Mouse (Mus musculus) ES-Bruce4 (cell line): ENCODE measurements around the gene Gpat3. TPM values are rescaled to one million over a fixed set of nuclear protein-coding genes. Genes with fewer than 3 reads are reported as not detected.

ENCODE experiments used
- H3K27ac ChIP-seq: 2 replicates; pipeline ENCODE4 v1.5.1; 2012; ENCODE audit warnings: low read length, inconsistent platforms; ENCODE audit not compliant: insufficient read depth
- H3K27me3 ChIP-seq: 2 replicates; pipeline ENCODE4 v1.6.1; 2012; ENCODE audit warnings: mild to moderate bottlenecking, low read length, inconsistent platforms; ENCODE audit not compliant: control insufficient read depth, poor library complexity, insufficient read depth, severe bottlenecking
- H3K36me3 ChIP-seq: 2 replicates; pipeline ENCODE4 v1.6.1; 2012; ENCODE audit warnings: inconsistent platforms, mild to moderate bottlenecking, low read length, moderate library complexity; ENCODE audit not compliant: control insufficient read depth, poor library complexity, insufficient read depth, severe bottlenecking
- H3K4me1 ChIP-seq: one replicate; pipeline ENCODE4 v1.8.1; 2011; ENCODE audit warnings: low read length; ENCODE audit not compliant: control insufficient read depth, insufficient read depth
- H3K4me3 ChIP-seq: 2 replicates; pipeline ENCODE4 v1.5.1; 2011; ENCODE audit warnings: low read depth, mild to moderate bottlenecking, low read length
- H3K9ac ChIP-seq: 2 replicates; pipeline ENCODE4 v1.6.1; 2012; ENCODE audit warnings: low read depth, mild to moderate bottlenecking, inconsistent platforms; ENCODE audit not compliant: poor library complexity, severe bottlenecking
- H3K9me3 ChIP-seq: replicated peaks from 2 replicates; pipeline ENCODE4 v1.6.1; 2012; ENCODE audit warnings: mild to moderate bottlenecking, low read length, inconsistent platforms; ENCODE audit not compliant: control insufficient read depth, poor library complexity, insufficient read depth, severe bottlenecking
- CTCF ChIP-seq: IDR thresholded peaks from one replicate; pipeline ENCODE4 v1.8.1; 2011; ENCODE audit warnings: low read depth, low read length
- EP300 ChIP-seq: IDR thresholded peaks from 2 replicates; pipeline ENCODE4 v1.6.1; 2011; ENCODE audit warnings: low read depth, low read length; ENCODE audit not compliant: insufficient read depth
- POLR2A ChIP-seq: IDR thresholded peaks from one replicate; pipeline ENCODE4 v1.8.1; 2011; ENCODE audit warnings: low read length; ENCODE audit not compliant: insufficient read depth
- polyA plus RNA-seq: library from polyadenylated mRNA; stranded (reverse); fragments of >200 nt; gene quantifications from 2 replicates; pipeline ENCODE4 v1.2.4, GENCODE M21; 2011; ENCODE audit warnings: low read depth; ENCODE audit not compliant: missing spikeins, insufficient read depth, insufficient read length

The Gpat3 gene
- polyA plus RNA-seq, 1 experiment, result 8.2 TPM

DNA sequence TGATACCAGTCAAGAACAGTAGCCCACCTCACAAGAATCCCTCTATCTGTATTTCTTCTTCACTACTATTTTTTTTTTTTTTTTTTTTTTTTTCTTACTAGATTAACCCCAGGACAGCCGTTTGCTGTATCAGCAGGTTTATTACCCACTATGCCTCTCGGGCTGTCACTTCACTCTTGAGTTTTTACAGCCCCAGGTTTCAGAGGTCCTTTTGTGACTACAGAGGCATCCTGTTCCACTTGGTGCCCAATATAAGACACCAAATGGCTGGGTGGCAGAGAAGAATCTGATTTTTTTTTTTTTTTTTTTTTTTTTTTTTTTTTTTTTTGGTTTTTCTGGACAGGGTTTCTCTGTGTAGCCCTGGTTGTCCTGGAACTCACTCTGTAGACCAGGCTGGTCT lies 1.6 kb downstream of the Gpat3 start:
- no peaks in the 10 kb centered on the region for H3K4me1 ChIP-seq
- no peaks in the 10 kb centered on the region for H3K36me3 ChIP-seq
- peak overlapping the region; percentile 52 for H3K9ac ChIP-seq
- H3K4me3 ChIP-seq, result peak overlapping the region; percentile 75; the same call in 1 of the 2 replicates
- no peak overlapping the region for H3K27ac ChIP-seq
- H3K27me3 ChIP-seq, result no peaks in the 10 kb centered on the region
- H3K9me3 ChIP-seq, result no peaks in the 10 kb centered on the region
- TF ChIP-seq CTCF (no peak), POLR2A (no peak), EP300 (no peak)

DNA sequence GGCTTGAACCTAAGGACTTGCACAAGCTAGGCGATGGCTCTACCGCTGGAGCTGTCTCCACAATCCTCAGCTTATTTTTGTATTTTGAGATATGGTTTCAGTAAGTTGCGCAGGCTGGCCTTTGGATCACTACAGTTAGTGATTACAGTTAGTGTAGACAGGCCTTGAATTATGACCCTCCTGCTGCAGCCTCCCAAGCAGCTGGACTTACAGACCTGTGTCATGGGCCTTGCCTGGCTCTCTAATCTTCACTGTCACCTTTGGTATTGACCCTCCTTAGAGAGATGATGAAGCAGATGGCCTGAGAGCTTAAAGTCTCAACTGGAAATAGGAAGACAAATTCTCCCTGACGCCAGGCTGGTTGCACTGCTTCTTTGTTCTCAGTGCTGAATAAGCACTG lies 8.4 kb downstream of the Gpat3 start:
- Histone ChIP-seq H3K27me3 (no peaks in the 10 kb centered on the region), H3K4me1 (no peaks in the 10 kb centered on the region), H3K4me3 (no peak overlapping the region), H3K36me3 (no peaks in the 10 kb centered on the region), H3K9me3 (no peaks in the 10 kb centered on the region), H3K27ac (no peak overlapping the region), H3K9ac (no peak overlapping the region)
- TF ChIP-seq CTCF, result no peak
- no peak for TF ChIP-seq EP300
- TF ChIP-seq POLR2A, result no peak

- H3K27ac ChIP-seq, result no peak overlapping the region
- no peak overlapping the region for H3K4me3 ChIP-seq
- H3K36me3 ChIP-seq, result no peaks in the 10 kb centered on the region
- no peaks in the 10 kb centered on the region for H3K9me3 ChIP-seq
- TF ChIP-seq EP300 (no peak), CTCF (no peak), POLR2A (no peak)
- no peak overlapping the region for H3K9ac ChIP-seq
- no peaks in the 10 kb centered on the region for H3K27me3 ChIP-seq
- H3K4me1 ChIP-seq, result no peaks in the 10 kb centered on the region
Measured at GRCm38 (mm10) chr5:100856552-100856951, 11.0 kb downstream of the Gpat3 start.

GRCm38 (mm10) chr5:100860417-100861053 lies 15.0 kb downstream of the Gpat3 start:
- TF ChIP-seq POLR2A (no peak), EP300 (no peak), CTCF (no peak)
- Histone ChIP-seq H3K27ac (no peak overlapping the region), H3K9me3 (no peaks in the 10 kb centered on the region), H3K9ac (no peak overlapping the region), H3K4me3 (no peak overlapping the region), H3K4me1 (peaks cover 3% of the 10 kb centered on the region), H3K36me3 (no peaks in the 10 kb centered on the region), H3K27me3 (no peaks in the 10 kb centered on the region)

DNA sequence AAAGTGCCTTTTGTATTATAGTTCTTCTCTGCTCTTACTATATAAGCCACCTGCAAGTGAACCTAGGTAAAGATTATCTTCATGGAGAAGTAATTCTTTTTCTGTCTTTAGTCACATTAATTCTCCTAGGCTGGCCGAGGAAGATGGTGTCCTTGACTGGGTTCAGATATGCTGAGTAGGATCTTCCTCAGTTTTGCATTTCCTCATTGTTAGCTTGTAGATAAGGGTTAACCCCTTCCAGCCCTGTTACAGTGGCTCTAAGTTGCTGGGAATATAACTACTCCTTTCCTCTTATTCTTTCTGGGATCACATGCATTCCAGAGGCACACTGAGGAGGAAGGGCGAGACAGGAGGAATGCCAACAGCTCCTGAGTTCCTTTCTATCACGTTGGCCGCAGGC lies 15.6 kb downstream of the Gpat3 start:
- H3K4me3 ChIP-seq, result no peak overlapping the region
- TF ChIP-seq EP300, result no peak
- H3K27ac ChIP-seq, result no peak overlapping the region
- no peak overlapping the region for H3K9ac ChIP-seq
- peaks cover 3% of the 10 kb centered on the region for H3K4me1 ChIP-seq
- no peaks in the 10 kb centered on the region for H3K36me3 ChIP-seq
- no peaks in the 10 kb centered on the region for H3K27me3 ChIP-seq
- no peaks in the 10 kb centered on the region for H3K9me3 ChIP-seq

DNA sequence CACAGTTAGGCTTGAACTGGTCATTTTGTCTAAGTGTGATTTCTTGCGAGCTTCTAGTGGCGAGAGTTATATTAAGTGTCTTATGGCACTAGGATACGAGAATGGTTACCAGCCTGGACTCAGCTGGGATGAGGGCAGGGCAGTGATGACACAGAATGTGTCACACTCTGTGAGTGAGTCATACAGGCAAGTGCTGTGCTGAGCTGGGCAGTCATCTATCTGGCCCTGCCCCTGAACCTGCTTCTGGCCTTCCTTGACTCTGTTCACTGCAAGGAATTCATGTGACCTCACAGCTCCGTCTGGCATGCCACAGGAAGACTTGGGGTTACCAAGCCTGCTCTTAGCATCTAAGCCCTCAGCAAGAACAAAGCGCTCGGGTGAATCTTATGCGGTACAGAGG lies 16.3 kb downstream of the Gpat3 start:
- no peaks in the 10 kb centered on the region for H3K9me3 ChIP-seq
- H3K4me3 ChIP-seq, result no peak overlapping the region
- no peak overlapping the region for H3K9ac ChIP-seq
- no peaks in the 10 kb centered on the region for H3K36me3 ChIP-seq
- TF ChIP-seq CTCF (no peak), POLR2A (no peak), EP300 (no peak)
- H3K4me1 ChIP-seq, result peaks cover 3% of the 10 kb centered on the region
- H3K27me3 ChIP-seq, result no peaks in the 10 kb centered on the region
- H3K27ac ChIP-seq, result no peak overlapping the region
